Mouse (Mus musculus) lung, adult 2 months (tissue): ENCODE measurements at regions not wholly inside any gene's neighbourhood (a gene's known extent, or its start where the extent isn't known, plus 50 kb on each side); places are given as distances from the start of the nearest gene placed in this dataset.

Experiments used
- CTCF ChIP-seq: fragments of 200-500 bp; IDR thresholded peaks from 2 replicates; pipeline ENCODE4 v1.5.1; 2011; ENCODE audit warnings: mild to moderate bottlenecking, low read length, control low read depth; ENCODE audit not compliant: insufficient read depth
- POLR2A ChIP-seq: fragments of 200-500 bp; IDR thresholded peaks from 2 replicates; pipeline ENCODE4 v1.6.1; 2011; ENCODE audit warnings: low read depth, mild to moderate bottlenecking, control low read depth, low read length, borderline replicate concordance; ENCODE audit errors: extremely low read depth

DNA sequence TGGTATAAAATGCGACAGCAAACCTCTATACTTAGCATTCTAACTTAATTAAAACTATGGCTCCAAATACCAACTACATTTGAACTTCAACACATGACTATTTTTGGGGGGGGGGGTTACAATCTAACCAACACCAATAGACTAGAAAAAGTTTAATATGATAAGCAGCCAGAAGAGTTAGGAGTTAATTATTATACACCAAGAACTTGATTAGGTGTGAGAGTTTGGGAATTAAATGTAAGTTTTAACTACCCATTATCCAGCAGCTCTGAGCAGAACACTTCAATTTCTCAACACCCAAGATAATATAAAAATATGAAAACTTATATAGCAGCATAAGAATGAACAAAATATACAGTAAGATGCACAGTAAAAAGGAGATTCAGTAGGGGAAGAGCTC is 59.2 kb upstream of the Rgs17 start:
- TF ChIP-seq CTCF = no peak
- no peak for TF ChIP-seq POLR2A
